27 mouse cellular contexts compared by ENCODE assay signal in genomic region chr5:25619872-25620271, GRCm38 (mm10).
DNase-seq lines count a peak whose midpoint lies in the region; ATAC-seq lines count a peak whose summit lies in the region.
"Had no signal": no experiment of that assay in that cellular context is flagged by ENCODE, and none has a peak within 500 bp of the region (broad histone marks: within the 10 kb centered on the region; RNA-seq: fewer than 3 reads in every experiment).

No protein-coding gene starts in this region.

- H3K9me3 ChIP-seq in stomach, embryonic 16.5 days (replicated peaks; ENCODE audit: control insufficient read depth, low read length) = no peaks in the 10 kb centered on the region
- H3K9me3 ChIP-seq: embryonic facial prominence, embryonic 13.5 days; forebrain, embryonic 10.5 days; forebrain, embryonic 15.5 days; heart, embryonic 13.5 days; hindbrain, embryonic 10.5 days; hindbrain, embryonic 15.5 days; lung, embryonic 15.5 days; midbrain, embryonic 10.5 days had no signal

- 0 out of 2 replicates have a peak overlapping the region, but pooled peaks have one; percentile 49 for H3K27ac ChIP-seq in stomach, embryonic 16.5 days (ENCODE audit: low read length)
- H3K27ac ChIP-seq: embryonic facial prominence, embryonic 13.5 days; forebrain, embryonic 10.5 days; forebrain, embryonic 15.5 days; heart, embryonic 13.5 days; hindbrain, embryonic 10.5 days; hindbrain, embryonic 15.5 days; lung, embryonic 15.5 days; midbrain, embryonic 10.5 days had no signal

- H3K4me2 ChIP-seq in stomach, embryonic 16.5 days (ENCODE audit: low read depth, low read length) = no peak overlapping the region
- H3K4me2 ChIP-seq: embryonic facial prominence, embryonic 13.5 days; forebrain, embryonic 15.5 days; heart, embryonic 13.5 days; hindbrain, embryonic 15.5 days; lung, embryonic 15.5 days had no signal

- WGBS in stomach, embryonic 16.5 days = 78% methylated on average over 5 of the region's 5 CpGs

- DNase-seq in adrenal gland, postnatal 14 days = peak; percentile 38
- DNase-seq in adrenal gland, postnatal 4 days (ENCODE audit: low spot score in 2 of 2) = no peak
- peak; percentile 13 to 25 for DNase-seq in urinary bladder, adult 18-20 months (ENCODE audit: low spot score in 2 of 2)
- DNase-seq in urinary bladder, adult 2 months (ENCODE audit: low spot score) = no peak
- peak; percentile 68 for DNase-seq in adipocyte (ENCODE audit: low spot score)
- DNase-seq in gastrocnemius, postnatal 14 days = no peak
- DNase-seq in embryo, embryonic 10.5 days (ENCODE audit: low spot score) = no peak
- DNase-seq: cerebellum, adult 11 months; cerebellum, adult 9-10 months; gastrocnemius, postnatal 36 days; heart, postnatal 10 days; kidney, adult 9 months; kidney, postnatal 10 days; layer of hippocampus, postnatal 36 days; liver; thymus, postnatal 14 days had no signal

- H3K27me3 ChIP-seq in stomach, embryonic 16.5 days (ENCODE audit: control insufficient read depth, insufficient read depth, low read length) = no peaks in the 10 kb centered on the region
- H3K27me3 ChIP-seq: embryonic facial prominence, embryonic 13.5 days; forebrain, embryonic 15.5 days; heart, embryonic 13.5 days; hindbrain, embryonic 15.5 days; lung, embryonic 15.5 days had no signal

- intact Hi-C loops in gastrocnemius, postnatal 14 days (cut with DNase I; ENCODE audit: low total_unique reads) = no loop called here

- ATAC-seq in stomach, embryonic 16.5 days (ENCODE audit: insufficient read depth, low FRiP score) = peak; percentile 15; the same call in 1 of the 2 replicates
- ATAC-seq: forebrain, embryonic 15.5 days; inflammation-experienced regulatory T-cells, adult 6 months; midbrain, embryonic 16.5 days had no signal

- no peak overlapping the region for H3K4me3 ChIP-seq in stomach, embryonic 16.5 days (replicated peaks; ENCODE audit: low read length)
- H3K4me3 ChIP-seq: embryonic facial prominence, embryonic 13.5 days; forebrain, embryonic 10.5 days; forebrain, embryonic 15.5 days; heart, embryonic 13.5 days; hindbrain, embryonic 10.5 days; hindbrain, embryonic 15.5 days; lung, embryonic 15.5 days; midbrain, embryonic 10.5 days had no signal

- H3K9ac ChIP-seq in stomach, embryonic 16.5 days (ENCODE audit: low read length) = no peak overlapping the region
- H3K9ac ChIP-seq: embryonic facial prominence, embryonic 13.5 days; forebrain, embryonic 15.5 days; heart, embryonic 13.5 days; hindbrain, embryonic 15.5 days; lung, embryonic 15.5 days had no signal

- no peaks in the 10 kb centered on the region; the same call in 1 of the 2 replicates for H3K4me1 ChIP-seq in stomach, embryonic 16.5 days (ENCODE audit: control insufficient read depth, insufficient read depth, low read length)
- H3K4me1 ChIP-seq: embryonic facial prominence, embryonic 13.5 days; forebrain, embryonic 10.5 days; heart, embryonic 13.5 days; hindbrain, embryonic 15.5 days; lung, embryonic 15.5 days had no signal

- no peaks in the 10 kb centered on the region for H3K36me3 ChIP-seq in stomach, embryonic 16.5 days (ENCODE audit: control insufficient read depth, insufficient read depth, low read length)
- H3K36me3 ChIP-seq: embryonic facial prominence, embryonic 13.5 days; forebrain, embryonic 10.5 days; forebrain, embryonic 15.5 days; heart, embryonic 13.5 days; hindbrain, embryonic 10.5 days; hindbrain, embryonic 15.5 days; lung, embryonic 15.5 days; midbrain, embryonic 10.5 days had no signal

Comparison
In these comparisons a context has a peak if more than half of its experiments do, and no peak if none do; other contexts are left out.
1. DNase-seq: peak in adrenal gland, postnatal 14 days (single experiment), urinary bladder, adult 18-20 months (2 of 2) and adipocyte (single experiment); none in adrenal gland, postnatal 4 days (0 of 2), urinary bladder, adult 2 months (single experiment), gastrocnemius, postnatal 14 days (single experiment) and embryo, embryonic 10.5 days (single experiment).